Mouse (Mus musculus) cerebellum, adult 18-20 months (tissue): ENCODE data around the gene S100z.

Experiments
- DNase-seq, 2 experiments: peaks; one replicate each; pipeline ENCODE4 v3.0.0; 2021

Gene S100z

DNA sequence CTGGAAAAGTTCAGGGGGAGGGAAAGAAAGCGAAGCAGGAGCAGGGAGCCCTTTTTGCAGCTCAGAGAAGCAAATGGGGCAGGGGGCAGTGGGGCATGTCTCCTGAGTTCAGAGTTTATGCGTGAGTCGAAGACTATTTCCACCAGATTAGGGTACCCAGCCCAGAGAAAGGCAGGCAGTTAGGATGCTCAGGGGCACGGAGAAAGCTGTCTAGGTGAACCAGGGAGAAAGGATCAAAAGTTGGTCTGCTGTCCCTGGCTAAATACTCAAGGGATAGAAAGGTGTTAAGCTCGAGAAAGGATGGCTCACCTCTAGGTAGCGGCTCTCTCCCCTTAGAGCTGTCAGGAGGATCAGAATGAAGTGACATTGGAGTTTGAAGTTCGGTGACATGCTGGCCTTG, 34.2 kb downstream of the S100z start:
- DNase-seq: no peak

DNA sequence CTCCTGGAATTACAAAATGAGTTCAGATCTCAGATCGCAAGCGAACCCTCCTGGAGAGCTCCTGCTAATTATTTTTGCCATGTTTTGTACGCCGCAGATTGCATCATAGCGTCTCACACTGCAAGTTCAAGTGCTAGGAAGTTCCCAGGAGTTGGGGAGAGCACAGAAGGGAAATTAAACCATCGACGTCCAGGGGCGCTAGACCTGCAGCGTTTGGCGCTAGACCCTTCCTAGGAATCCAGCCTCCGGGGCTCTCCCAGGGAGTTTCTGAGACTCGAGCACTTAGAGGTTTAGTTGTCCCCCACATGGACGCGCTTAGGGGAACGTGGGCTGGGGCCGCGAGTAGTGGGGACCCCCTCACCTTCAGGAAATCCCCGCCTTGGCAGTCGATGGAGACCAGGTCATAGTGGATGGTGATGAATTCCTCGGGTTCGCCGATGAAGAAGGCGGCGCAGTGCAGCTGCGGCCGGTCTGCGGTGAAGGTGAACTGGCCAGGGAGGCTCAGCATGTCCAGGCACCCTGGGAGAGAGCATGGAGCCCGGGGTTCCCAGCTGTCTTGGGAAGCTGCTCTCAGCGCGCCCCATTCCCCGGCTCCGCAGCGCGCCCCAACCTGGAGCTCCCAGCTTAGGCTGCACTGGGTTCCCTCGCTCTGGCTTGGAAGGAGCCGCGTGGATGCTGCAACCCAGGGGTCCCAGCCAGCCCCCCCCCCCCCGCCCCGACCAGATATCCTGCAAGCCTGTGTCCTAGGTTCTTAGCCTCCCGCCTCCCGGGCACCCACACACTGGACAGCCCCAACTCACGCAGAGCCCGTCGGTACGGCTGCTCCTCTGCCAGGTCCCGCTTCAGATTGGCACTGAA, 34.9 kb downstream of the S100z start:
- no peak for DNase-seq

DNA sequence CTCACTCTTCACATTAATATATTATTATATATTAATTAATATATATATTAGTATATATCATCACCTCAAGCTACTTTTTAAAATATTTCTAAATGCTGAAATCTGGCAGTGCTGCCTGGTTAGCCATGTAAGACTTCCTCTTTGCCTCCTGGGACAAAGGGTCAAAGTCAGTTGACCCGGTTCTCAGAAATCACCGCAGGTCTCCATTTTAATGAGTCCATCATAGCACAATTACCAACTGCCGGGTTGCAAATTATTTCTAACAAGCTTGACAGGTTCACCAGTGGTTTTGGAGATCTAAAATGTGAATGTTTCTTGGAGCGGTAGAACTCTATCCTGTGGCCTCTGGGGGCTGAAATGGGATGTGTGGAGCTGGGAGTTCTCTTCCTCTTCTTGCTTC, 35.6 kb downstream of the S100z start:
- DNase-seq: no peak

DNA sequence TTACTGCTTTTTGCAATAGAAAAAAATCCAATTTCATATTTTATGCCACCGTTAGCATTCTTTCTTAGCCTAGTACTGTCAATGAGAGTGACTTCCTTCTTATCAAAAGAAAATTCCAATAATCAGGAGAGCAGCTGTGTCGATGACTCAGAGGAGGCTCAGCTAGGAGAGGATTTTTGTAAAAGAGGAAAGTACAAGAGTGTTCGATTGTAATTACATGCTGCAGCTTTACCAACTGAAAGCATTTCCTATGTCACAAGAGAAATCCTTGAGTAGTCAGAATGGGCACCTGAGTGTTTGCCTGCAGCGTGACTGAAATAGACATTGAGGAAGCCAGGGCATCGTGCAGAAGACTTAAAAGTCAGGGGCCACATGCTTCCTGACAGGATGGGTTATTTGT, 39.0 kb downstream of the S100z start:
- DNase-seq: no peak

DNA sequence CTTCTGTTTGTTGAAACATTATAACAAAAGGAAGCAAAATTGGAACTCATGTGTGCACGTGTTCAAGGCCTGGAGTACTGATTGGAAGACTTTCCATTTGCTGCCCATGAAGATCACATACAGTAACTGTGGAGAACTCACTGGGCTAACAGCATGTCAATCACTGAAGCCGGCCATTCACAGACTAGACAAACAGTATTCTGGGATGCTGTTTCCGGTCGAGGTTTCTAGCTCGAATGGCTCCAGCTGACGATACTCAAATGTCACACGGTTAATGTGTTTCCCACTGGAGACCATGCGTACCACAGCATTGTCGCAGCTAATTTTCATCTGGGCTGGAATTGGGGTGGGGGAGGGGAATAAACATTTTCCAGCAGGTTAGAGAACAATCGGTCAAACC, 46.8 kb downstream of the S100z start:
- DNase-seq: no peak

DNA sequence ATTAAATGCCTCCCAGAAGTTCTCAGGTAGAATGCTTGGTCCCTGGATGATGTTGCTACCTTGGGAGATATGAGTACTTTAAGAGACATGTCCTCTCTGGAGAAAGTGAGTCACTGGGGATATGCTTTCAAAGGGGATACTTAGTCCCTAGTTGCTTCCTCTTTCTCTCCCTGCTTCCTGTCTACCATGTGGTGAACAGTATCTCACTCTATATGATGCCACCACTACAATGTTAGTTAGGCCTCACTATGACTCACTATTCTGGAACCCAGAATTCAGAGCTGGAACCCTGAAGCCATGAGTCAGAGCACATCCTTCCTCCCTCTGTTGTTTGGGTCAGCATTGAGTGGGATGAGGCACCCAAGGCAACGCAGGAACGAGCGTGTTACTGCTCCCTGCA, 51.0 kb downstream of the S100z start:
- DNase-seq: no peak
